Mouse (Mus musculus): ENCODE results near the gene Hnrnpa3.

Gene Hnrnpa3

GRCm38 (mm10) chr2:75704234-75705161 lies 45.4 kb downstream of the Hnrnpa3 start, which contains the start of gene Nfe2l2:
TSS of gene Nfe2l2 (minus strand) at chr2:75704641.
- peak; percentile 100 for DNase-seq

- DNase-seq: peak; percentile 71 to 91
These were observed 46.2 kb downstream of the Hnrnpa3 start for GRCm38 (mm10) chr2:75705162-75705752.

- no peak for DNase-seq
These were observed 47.4 kb downstream of the Hnrnpa3 start for GRCm38 (mm10) chr2:75706435-75706834.

- peak; percentile 56 to 68 for DNase-seq
These were observed 48.4 kb downstream of the Hnrnpa3 start for GRCm38 (mm10) chr2:75707420-75707819.

- DNase-seq: no peak
These were observed 54.0 kb downstream of the Hnrnpa3 start for GRCm38 (mm10) chr2:75713083-75713482.

GRCm38 (mm10) chr2:75714766-75715165 lies 55.7 kb downstream of the Hnrnpa3 start:
- no peak for DNase-seq

GRCm38 (mm10) chr2:75716046-75717016 lies 57.3 kb downstream of the Hnrnpa3 start:
- peak in 1 of 2 experiments; percentile 52 for DNase-seq
